Mouse (Mus musculus): ENCODE data around the gene Zfp691.

DNA sequence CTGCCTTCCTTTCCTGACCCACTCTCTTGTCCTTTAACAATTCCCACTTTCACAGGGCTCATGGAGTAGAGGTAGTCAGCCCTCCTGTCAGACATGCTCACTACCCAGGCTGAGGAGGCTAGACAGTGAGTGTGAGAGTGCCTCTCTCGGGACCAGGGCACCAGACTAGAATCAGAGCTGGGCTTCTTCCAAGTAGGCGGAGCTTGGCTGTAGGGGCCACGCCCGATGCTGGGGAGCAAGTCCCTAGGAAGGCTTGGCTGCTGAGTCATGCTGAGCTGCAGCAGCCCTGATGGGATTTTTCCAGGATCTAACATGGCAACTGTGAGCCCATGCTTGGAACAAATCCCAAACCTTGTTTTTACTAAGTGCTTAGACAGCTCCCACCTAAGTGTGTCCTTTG lies 52.7 kb downstream of the Zfp691 start:
- TF ChIP-seq POLR2A (IDR thresholded peaks at IDR 0.05; ENCODE audit: borderline replicate concordance, insufficient read depth, low read length) (no peak), CTCF (IDR thresholded peaks at IDR 0.05; ENCODE audit: borderline replicate concordance, insufficient read depth, low read depth, low read length) (no peak)

All from cerebellum, adult 2 months (tissue).